In the genomic region with DNA sequence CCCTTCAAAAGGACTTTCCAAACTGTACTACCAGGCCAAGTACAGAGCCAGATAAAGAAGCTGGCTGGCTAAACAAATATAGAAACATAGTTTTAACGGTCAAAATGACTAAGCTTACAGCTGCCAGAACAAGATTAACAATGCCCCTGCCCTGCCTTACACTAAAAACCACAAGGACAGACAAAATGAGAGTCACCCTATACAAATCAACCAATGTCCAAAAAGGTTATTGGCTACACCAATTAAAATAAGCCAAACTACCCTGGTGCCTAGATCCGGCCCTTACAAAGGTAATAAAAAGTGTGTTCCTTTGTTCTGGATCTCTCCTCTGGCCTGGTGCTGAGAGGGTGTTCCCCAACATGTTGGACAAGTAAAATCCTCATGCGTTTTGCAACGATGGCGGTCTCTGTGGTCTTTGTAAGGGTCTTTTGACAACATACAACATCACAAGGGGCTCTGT, we compare ENCODE assay signal across 8 mouse cellular contexts. TPM values are rescaled to one million over a fixed set of nuclear protein-coding genes. Genes with fewer than 3 reads are reported as not detected.
DNase-seq lines count a peak whose midpoint lies in the region; ATAC-seq and TF ChIP-seq lines count a peak whose summit lies in the region.

No protein-coding gene starts in this region.

- no peak for TF ChIP-seq POLR2A in cerebellum, adult 2 months (IDR thresholded peaks at IDR 0.05; ENCODE audit: borderline replicate concordance, insufficient read depth, low read length)
- no peak for TF ChIP-seq POLR2A in olfactory bulb, adult 2 months (IDR thresholded peaks at IDR 0.05; ENCODE audit: insufficient read depth, low read depth, low read length)

- TF ChIP-seq CTCF in cerebellum, adult 2 months (IDR thresholded peaks at IDR 0.05; ENCODE audit: borderline replicate concordance, insufficient read depth, low read depth, low read length): no peak
- no peak for TF ChIP-seq CTCF in intestine, postnatal 0 days (IDR thresholded peaks at IDR 0.05; ENCODE audit: low read depth)
- no peak for TF ChIP-seq CTCF in olfactory bulb, adult 2 months (IDR thresholded peaks at IDR 0.05; ENCODE audit: insufficient read depth, low read depth, low read length)

- DNase-seq in cerebellum, adult 2 months: no peak
- DNase-seq in cerebellum, adult 9-10 months: no peak
- peak; percentile 14 for DNase-seq in retina, postnatal 7 days (ENCODE audit: low read depth, low spot score)
- no peak for DNase-seq in retina, embryonic 14.5 days (ENCODE audit: low spot score)
- DNase-seq in T-cell, adult 2 months (ENCODE audit: low spot score): no peak
- no peak for DNase-seq in thymus, postnatal 36 days

- H3K4me1 ChIP-seq in cerebellum, adult 2 months (ENCODE audit: control insufficient read depth, insufficient read depth, low read length): no peaks in the 10 kb centered on the region
- no peaks in the 10 kb centered on the region for H3K4me1 ChIP-seq in intestine, postnatal 0 days (replicated peaks; ENCODE audit: control insufficient read depth, insufficient read depth, low read length)
- H3K4me1 ChIP-seq in olfactory bulb, adult 2 months (ENCODE audit: control insufficient read depth, insufficient read depth, low read length): no peaks in the 10 kb centered on the region

- H3K27me3 ChIP-seq in cerebellum, adult 2 months (ENCODE audit: control insufficient read depth, insufficient read depth, low read length): no peaks in the 10 kb centered on the region
- no peaks in the 10 kb centered on the region for H3K27me3 ChIP-seq in intestine, postnatal 0 days (replicated peaks; ENCODE audit: control insufficient read depth, insufficient read depth, low read length)

- WGBS in cerebellum, adult 2 months: 92% methylated on average over 5 of the region's 5 CpGs
- WGBS in intestine, postnatal 0 days: 96% methylated on average over 5 of the region's 5 CpGs
- WGBS in olfactory bulb, adult 2 months: 92% methylated on average over 5 of the region's 5 CpGs

- no peak overlapping the region for H3K9ac ChIP-seq in intestine, postnatal 0 days (ENCODE audit: low read depth, low read length)

- H3K4me3 ChIP-seq in cerebellum, adult 2 months (replicated peaks; ENCODE audit: insufficient read depth, low read depth, low read length): peak overlapping the region; percentile 71
- H3K4me3 ChIP-seq in intestine, postnatal 0 days (ENCODE audit: low read depth, low read length): peak overlapping the region; percentile 76
- peak overlapping the region; percentile 100 for H3K4me3 ChIP-seq in olfactory bulb, adult 2 months (ENCODE audit: insufficient read depth, low read depth, low read length)

- peak overlapping the region; percentile 6; the same call in 1 of the 2 replicates for H3K27ac ChIP-seq in cerebellum, adult 2 months (ENCODE audit: insufficient read depth, low read length)
- H3K27ac ChIP-seq in intestine, postnatal 0 days (ENCODE audit: low read depth, low read length): no peak overlapping the region
- H3K27ac ChIP-seq in olfactory bulb, adult 2 months (ENCODE audit: insufficient read depth, low read depth, low read length): peak overlapping the region; percentile 100

- H3K9me3 ChIP-seq in intestine, postnatal 0 days (ENCODE audit: control insufficient read depth): no peaks in the 10 kb centered on the region

- no peaks in the 10 kb centered on the region for H3K36me3 ChIP-seq in intestine, postnatal 0 days (ENCODE audit: control insufficient read depth, insufficient read depth)

- ATAC-seq in intestine, postnatal 0 days: no peak

- peak overlapping the region; percentile 78 for H3K4me2 ChIP-seq in intestine, postnatal 0 days (replicated peaks; ENCODE audit: low read depth)

RNA-seq across cellular contexts. Expression of a gene that starts 0.6 kb away (rescaled TPM):
- 8.0 and 9.0 TPM in 2 replicates for polyA plus RNA-seq in cerebellum, adult 2 months (2012; rRNA removed)
- 1.2 and 1.4 TPM in 2 replicates for polyA plus RNA-seq in intestine, postnatal 0 days (2015; fragmentation: Nextera tagmentation; extraction: Ambion mirVana)
- polyA plus RNA-seq in olfactory bulb, adult 2 months (2012; ENCODE audit: insufficient read depth, insufficient read length, low replicate concordance, missing spikeins): not detected in 2 replicates

RNA-seq across cellular contexts. Expression of a gene that starts 0.6 kb away (rescaled TPM):
- 20.8 and 21.8 TPM in 2 replicates for polyA plus RNA-seq in cerebellum, adult 2 months (2012; rRNA removed)
- polyA plus RNA-seq in intestine, postnatal 0 days (2015; fragmentation: Nextera tagmentation; extraction: Ambion mirVana): 9.3 and 12.8 TPM in 2 replicates
- not detected in 2 replicates for polyA plus RNA-seq in olfactory bulb, adult 2 months (2012; ENCODE audit: insufficient read depth, insufficient read length, low replicate concordance, missing spikeins)

RNA-seq across cellular contexts. Expression of a gene that starts 26.0 kb away (rescaled TPM):
- polyA plus RNA-seq in cerebellum, adult 2 months (2012; rRNA removed): 3.5 and 4.1 TPM in 2 replicates
- polyA plus RNA-seq in intestine, postnatal 0 days (2015; fragmentation: Nextera tagmentation; extraction: Ambion mirVana): 4.0 and 4.8 TPM in 2 replicates
- not detected in 2 replicates for polyA plus RNA-seq in olfactory bulb, adult 2 months (2012; ENCODE audit: insufficient read depth, insufficient read length, low replicate concordance, missing spikeins)

RNA-seq across cellular contexts. Expression of a gene that starts 43.0 kb away (rescaled TPM):
- 20.6 and 24.0 TPM in 2 replicates for polyA plus RNA-seq in cerebellum, adult 2 months (2012; rRNA removed)
- 18.8 and 19.2 TPM in 2 replicates for polyA plus RNA-seq in intestine, postnatal 0 days (2015; fragmentation: Nextera tagmentation; extraction: Ambion mirVana)
- polyA plus RNA-seq in olfactory bulb, adult 2 months (2012; ENCODE audit: insufficient read depth, insufficient read length, low replicate concordance, missing spikeins): not detected in 2 replicates

Comparison
In these comparisons a context has a peak if more than half of its experiments do, and no peak if none do; other contexts are left out.
1. RNA of a gene that starts 0.6 kb away (polyA plus RNA-seq): 20.8 to 21.8 TPM in cerebellum, adult 2 months and 9.3 to 12.8 TPM in intestine, postnatal 0 days; not detected in olfactory bulb, adult 2 months; every median in the first group is over 10 times any median in the second.
2. Peak in every context shown above with its lines, with median percentiles within 50 percentile points of each other: H3K4me3 ChIP-seq.